Mouse (Mus musculus) ES-E14 (cell line): ENCODE results near the gene Sp1.

Experiments used
- HCFC1 ChIP-seq: IDR thresholded peaks from 2 replicates; pipeline ENCODE4 v1.6.1; 2012; ENCODE audit warnings: low read length, inconsistent platforms, borderline replicate concordance; ENCODE audit not compliant: insufficient read depth
- MAFK ChIP-seq: IDR thresholded peaks from 2 replicates; pipeline ENCODE4 v1.6.1; 2014; ENCODE audit warnings: mild to moderate bottlenecking, low read depth, low read length, inconsistent platforms; ENCODE audit not compliant: insufficient read depth

GRCm38 (mm10) chr15:102483136-102483535 is 77.2 kb downstream of the Sp1 start:
- TF ChIP-seq HCFC1 (no peak), MAFK (no peak)
